Mouse (Mus musculus): Measurements from ENCODE around the gene Snd1.

GRCm38 (mm10) chr6:28895004-28895515 lies 420.1 kb downstream of the Snd1 start:
- TF ChIP-seq CTCF (IDR thresholded peaks at IDR 0.05; ENCODE audit: control insufficient read depth, insufficient read depth, insufficient read length) (no peak), USF1 (IDR thresholded peaks at IDR 0.05; ENCODE audit: low read depth) (no peak)

Measured in C2C12 (cell line).